Mouse (Mus musculus) C2C12 (cell line): ENCODE measurements around the gene Zdhhc1. TPM values are rescaled to one million over a fixed set of nuclear protein-coding genes. Genes with fewer than 3 reads are reported as not detected.

Experiments used
- H3K27me3 ChIP-seq: one replicate; pipeline ENCODE4 v1.6.1; 2011; ENCODE audit not compliant: control insufficient read depth, insufficient read depth, insufficient read length
- H3K36me3 ChIP-seq: one replicate; pipeline ENCODE4 v1.6.1; 2011; ENCODE audit not compliant: control insufficient read depth, insufficient read depth
- H3K4me3 ChIP-seq: one replicate; pipeline ENCODE4 v1.5.1; 2011; ENCODE audit warnings: mild to moderate bottlenecking, control low read depth; ENCODE audit not compliant: poor library complexity, insufficient read depth, severe bottlenecking
- H3K79me2 ChIP-seq: one replicate; pipeline ENCODE4 v1.6.1; 2011; ENCODE audit not compliant: control insufficient read depth, insufficient read depth
- H3K79me3 ChIP-seq: one replicate; pipeline ENCODE4 v1.6.1; 2011; ENCODE audit warnings: low read depth, control low read depth
- H3ac ChIP-seq: one replicate; pipeline ENCODE3; 2011; ENCODE audit warnings: low read depth; ENCODE audit not compliant: control insufficient read depth, insufficient read length
- CEBPB ChIP-seq: IDR thresholded peaks from one replicate; pipeline ENCODE4 v1.6.1; 2011; ENCODE audit warnings: low read depth, mild to moderate bottlenecking, control low read depth, moderate library complexity
- CTCF ChIP-seq: IDR thresholded peaks from one replicate; pipeline ENCODE4 v1.5.1; 2011; ENCODE audit not compliant: control insufficient read depth, insufficient read depth, insufficient read length
- FOSL1 ChIP-seq: IDR thresholded peaks from one replicate; pipeline ENCODE4 v1.8.0; 2011; ENCODE audit warnings: mild to moderate bottlenecking, low read length; ENCODE audit not compliant: poor library complexity, insufficient read depth, severe bottlenecking
- MAX ChIP-seq: IDR thresholded peaks from one replicate; pipeline ENCODE4 v1.6.1; 2011; ENCODE audit warnings: mild to moderate bottlenecking, control low read depth
- MYOD1 ChIP-seq: IDR thresholded peaks from one replicate; pipeline ENCODE4 v1.6.1; 2011; ENCODE audit warnings: low read depth; ENCODE audit not compliant: control insufficient read depth, insufficient read length
- MYOG ChIP-seq: IDR thresholded peaks from one replicate; pipeline ENCODE4 v1.6.1; 2011; ENCODE audit not compliant: control insufficient read depth, insufficient read length; ENCODE audit errors: extremely low read depth
- USF1 ChIP-seq: IDR thresholded peaks from one replicate; pipeline ENCODE4 v1.6.1; 2011; ENCODE audit warnings: low read depth, mild to moderate bottlenecking, control low read depth, moderate library complexity
- polyA plus RNA-seq: library from polyadenylated mRNA; unstranded; fragments of >200 nt; fragmentation: generic; extraction: Trizol; gene quantifications from one replicate; pipeline ENCODE4 v1.2.1, GENCODE M21; 2012; ENCODE audit warnings: missing spikeins

The Zdhhc1 gene
- polyA plus RNA-seq, 1 experiment: 8.8 TPM

- Histone ChIP-seq H3K79me3 (no peaks in the 10 kb centered on the region), H3K36me3 (peaks cover 5% of the 10 kb centered on the region), H3K4me3 (no peak overlapping the region), H3K27me3 (no peaks in the 10 kb centered on the region), H3ac (no peak overlapping the region), H3K79me2 (no peaks in the 10 kb centered on the region)
- no peak for TF ChIP-seq MYOD1
- no peak for TF ChIP-seq MYOG
Observed at GRCm38 (mm10) chr8:105542032-105542656, 45.4 kb upstream of the Zdhhc1 start.

- no peaks in the 10 kb centered on the region for H3K79me2 ChIP-seq
- TF ChIP-seq MYOD1: no peak
- TF ChIP-seq MYOG: no peak
- no peak for TF ChIP-seq FOSL1
- no peak for TF ChIP-seq CTCF
- no peak for TF ChIP-seq MAX
- no peak for TF ChIP-seq USF1
- TF ChIP-seq CEBPB: no peak
- no peak overlapping the region for H3K4me3 ChIP-seq
Observed at GRCm38 (mm10) chr8:105538940-105539339, 42.2 kb upstream of the Zdhhc1 start.

DNA sequence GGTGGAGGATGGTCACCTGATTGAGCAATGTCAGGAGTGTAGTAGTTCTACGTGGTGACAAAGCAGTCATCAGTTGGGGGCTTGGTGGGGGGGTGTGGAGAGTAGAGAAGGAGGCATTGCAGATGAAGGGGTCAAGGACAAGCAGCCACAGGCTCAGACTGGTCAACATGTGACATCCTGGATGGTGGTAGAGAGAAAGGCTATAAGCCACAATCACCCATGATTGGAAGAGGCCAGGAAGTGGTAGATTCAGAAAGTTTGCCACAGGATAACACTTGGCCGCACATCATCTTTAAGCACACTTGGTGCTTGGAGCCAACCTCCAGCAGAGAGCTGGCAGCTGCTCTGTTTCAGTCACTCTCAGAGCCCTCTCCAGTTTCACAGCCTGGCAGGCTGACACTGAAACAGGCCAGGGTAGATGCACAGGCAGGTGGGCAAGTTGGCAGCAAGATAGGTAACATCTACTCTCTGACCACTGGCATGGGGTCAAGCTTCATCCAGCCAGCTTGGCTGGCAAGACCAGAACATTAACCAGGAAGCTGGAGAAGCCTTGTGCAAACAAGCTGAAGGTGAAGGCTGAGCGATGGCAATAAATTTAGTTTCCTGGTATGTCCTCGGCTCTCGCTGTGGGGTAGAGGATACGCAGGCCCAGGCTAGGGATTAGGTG lies 40.4 kb upstream of the Zdhhc1 start:
- Histone ChIP-seq H3K79me3 (no peaks in the 10 kb centered on the region), H3ac (no peak overlapping the region), H3K4me3 (no peak overlapping the region), H3K36me3 (peaks cover 13% of the 10 kb centered on the region), H3K27me3 (no peaks in the 10 kb centered on the region), H3K79me2 (no peaks in the 10 kb centered on the region)
- TF ChIP-seq MYOG: no peak
- no peak for TF ChIP-seq MYOD1
- TF ChIP-seq FOSL1: no peak
- TF ChIP-seq MAX: no peak
- no peak for TF ChIP-seq CEBPB
- TF ChIP-seq USF1: no peak
- no peak for TF ChIP-seq CTCF

More at GRCm38 (mm10) chr8:105538940-105539339, 42.2 kb upstream of the Zdhhc1 start:
- H3K79me3 ChIP-seq: no peaks in the 10 kb centered on the region
- H3K36me3 ChIP-seq: peaks cover 13% of the 10 kb centered on the region
- no peak overlapping the region for H3ac ChIP-seq
- no peaks in the 10 kb centered on the region for H3K27me3 ChIP-seq

GRCm38 (mm10) chr8:105536546-105536945 lies 39.8 kb upstream of the Zdhhc1 start:
- Histone ChIP-seq H3K4me3 (no peak overlapping the region), H3K27me3 (no peaks in the 10 kb centered on the region), H3ac (no peak overlapping the region), H3K36me3 (peaks cover 13% of the 10 kb centered on the region), H3K79me3 (no peaks in the 10 kb centered on the region), H3K79me2 (no peaks in the 10 kb centered on the region)
- TF ChIP-seq CEBPB: no peak
- no peak for TF ChIP-seq CTCF
- TF ChIP-seq USF1: no peak
- no peak for TF ChIP-seq MYOD1
- TF ChIP-seq MAX: no peak
- TF ChIP-seq FOSL1: no peak
- no peak for TF ChIP-seq MYOG

DNA sequence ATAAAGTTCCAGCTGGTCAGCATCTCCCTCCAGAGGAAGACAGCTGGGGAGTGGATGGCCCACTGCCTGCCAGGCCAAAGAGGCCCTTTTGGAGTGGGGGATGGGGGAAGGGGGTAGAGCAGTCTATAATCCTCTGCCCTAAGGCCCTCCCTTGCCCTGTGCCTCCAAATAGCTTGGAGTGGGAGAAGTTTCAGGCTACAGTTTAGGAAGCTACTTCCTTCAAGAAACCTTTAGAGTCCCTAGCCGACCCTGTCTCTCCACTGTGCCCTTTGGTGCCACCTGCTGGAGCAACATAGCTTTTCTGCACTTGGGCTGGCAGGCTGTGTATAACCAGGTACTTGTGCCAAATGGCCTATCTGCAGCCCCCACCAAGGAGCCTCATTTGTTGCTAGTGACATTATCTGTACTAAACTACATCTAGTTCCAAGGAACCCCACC lies 37.2 kb upstream of the Zdhhc1 start:
- no peak overlapping the region for H3ac ChIP-seq
- peak; percentile 67 for TF ChIP-seq CTCF
- TF ChIP-seq USF1: no peak
- peaks cover 13% of the 10 kb centered on the region for H3K36me3 ChIP-seq
- no peaks in the 10 kb centered on the region for H3K27me3 ChIP-seq
- H3K4me3 ChIP-seq: no peak overlapping the region
- H3K79me3 ChIP-seq: no peaks in the 10 kb centered on the region
- H3K79me2 ChIP-seq: no peaks in the 10 kb centered on the region

GRCm38 (mm10) chr8:105533439-105533838 lies 36.7 kb upstream of the Zdhhc1 start:
- Histone ChIP-seq H3K79me2 (no peaks in the 10 kb centered on the region), H3ac (no peak overlapping the region), H3K79me3 (no peaks in the 10 kb centered on the region), H3K27me3 (no peaks in the 10 kb centered on the region), H3K36me3 (peaks cover 13% of the 10 kb centered on the region), H3K4me3 (no peak overlapping the region)
- TF ChIP-seq FOSL1: no peak
- no peak for TF ChIP-seq MAX
- TF ChIP-seq CTCF: no peak
- TF ChIP-seq USF1: no peak
- TF ChIP-seq MYOG: no peak
- TF ChIP-seq MYOD1: no peak
- TF ChIP-seq CEBPB: no peak
